Mouse (Mus musculus) embryonic facial prominence, embryonic 11.5 days (tissue): ENCODE measurements around the gene Herc2. TPM values are rescaled to one million over a fixed set of nuclear protein-coding genes. Genes with fewer than 3 reads are reported as not detected.

Source experiments
- ATAC-seq: fragments of 200-750 bp; cut with Nextera tagmentation; replicated peaks from 2 replicates; pipeline ENCODE4 v1.8.0; 2017; ENCODE audit warnings: low read depth; ENCODE audit not compliant: insufficient number of reproducible peaks, low FRiP score, low TSS enrichment
- DNase-seq: peaks from one replicate; pipeline ENCODE4 v3.0.0-alpha.2; 2015; ENCODE audit warnings: low spot score
- H3K27ac ChIP-seq: fragments of 300-500 bp; sonication (generic); replicated peaks from 2 replicates; pipeline ENCODE4 v1.5.1; 2014; ENCODE audit warnings: mild to moderate bottlenecking, low read depth, low read length, control low read depth
- H3K27me3 ChIP-seq: fragments of 300-500 bp; sonication (generic); 2 replicates; pipeline ENCODE4 v1.6.1; 2014; ENCODE audit warnings: mild to moderate bottlenecking, low read length, moderate library complexity, mixed read lengths; ENCODE audit not compliant: control insufficient read depth, insufficient read depth
- H3K36me3 ChIP-seq: fragments of 300-500 bp; sonication (generic); replicated peaks from 2 replicates; pipeline ENCODE4 v1.6.1; 2014; ENCODE audit warnings: low read depth, mild to moderate bottlenecking, low read length, moderate library complexity, mixed read lengths; ENCODE audit not compliant: control insufficient read depth, insufficient read depth
- H3K4me1 ChIP-seq: fragments of 300-500 bp; sonication (generic); 2 replicates; pipeline ENCODE4 v1.6.1; 2014; ENCODE audit warnings: low read length, mixed read lengths; ENCODE audit not compliant: control insufficient read depth, insufficient read depth
- H3K4me2 ChIP-seq: fragments of 300-500 bp; sonication (generic); 2 replicates; pipeline ENCODE4 v1.6.1; 2014; ENCODE audit warnings: low read depth, mild to moderate bottlenecking, control low read depth, low read length, moderate library complexity
- H3K4me3 ChIP-seq: fragments of 300-500 bp; sonication (generic); 2 replicates; pipeline ENCODE4 v1.5.1; 2014; ENCODE audit warnings: low read depth, low read length, control low read depth
- H3K9ac ChIP-seq: fragments of 300-500 bp; sonication (generic); replicated peaks from 2 replicates; pipeline ENCODE4 v1.6.1; 2014; ENCODE audit warnings: mild to moderate bottlenecking, control low read depth, low read length
- H3K9me3 ChIP-seq: fragments of 300-500 bp; sonication (generic); replicated peaks from 2 replicates; pipeline ENCODE4 v1.6.1; 2016; ENCODE audit warnings: mild to moderate bottlenecking, low read length, inconsistent platforms, mixed read lengths; ENCODE audit not compliant: control insufficient read depth
- WGBS: fragments of 180-500 bp; shearing (Covaris S2); extraction: QIAGEN DNeasy Blood & Tissue Kit; methylation state at CpG from one replicate; pipeline ENCODE4 v1.1.7; 2014; 5-methylcytosine and 5-hydroxymethylcytosine counted together
- polyA plus RNA-seq: library from polyadenylated mRNA; unstranded; fragments of >200 nt; fragmentation: Nextera tagmentation; extraction: Ambion mirVana; gene quantifications from 2 replicates; pipeline ENCODE4 v1.2.1, GENCODE M21; 2014

Gene Herc2
- polyA plus RNA-seq, 1 experiment from 2014 or later: 22.9 TPM

DNA sequence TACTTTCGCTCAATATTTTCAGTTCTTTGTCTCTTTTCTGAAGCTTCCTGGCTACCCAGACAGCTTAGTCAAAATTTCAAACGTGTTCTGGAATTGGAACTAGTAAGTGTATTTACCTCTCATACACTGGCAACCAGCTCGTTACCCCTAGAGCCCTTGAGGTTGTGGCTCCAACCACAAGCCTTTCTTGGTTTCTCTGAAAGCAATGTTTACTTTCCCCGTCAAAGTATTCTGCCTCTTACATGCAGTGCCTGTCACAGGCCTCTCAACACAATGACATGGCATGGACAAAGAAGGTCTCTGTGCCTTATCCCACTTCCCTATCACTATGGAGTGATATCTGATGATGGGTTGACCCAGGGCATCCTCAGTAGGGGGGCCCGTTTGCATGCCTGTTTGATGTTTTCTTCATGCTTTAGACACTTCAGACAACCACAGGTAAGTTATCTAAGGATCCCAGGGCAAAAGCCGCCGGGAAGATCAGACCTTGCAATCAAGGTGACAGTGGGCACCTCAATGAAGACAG is 31.5 kb upstream of the Herc2 start:
- peak overlapping the region; percentile 77 for H3K9ac ChIP-seq
- no peaks in the 10 kb centered on the region for H3K27me3 ChIP-seq
- H3K4me1 ChIP-seq: no peaks in the 10 kb centered on the region
- ATAC-seq: peak; percentile 2; the same call in 1 of the 2 replicates
- H3K36me3 ChIP-seq: no peaks in the 10 kb centered on the region
- no peak for DNase-seq
- peak overlapping the region; percentile 74 for H3K4me2 ChIP-seq
- no peaks in the 10 kb centered on the region for H3K9me3 ChIP-seq
- 40% methylated on average over 7 of the region's 7 CpGs for WGBS
- H3K4me3 ChIP-seq: peak overlapping the region; percentile 70
- H3K27ac ChIP-seq: no peak overlapping the region

DNA sequence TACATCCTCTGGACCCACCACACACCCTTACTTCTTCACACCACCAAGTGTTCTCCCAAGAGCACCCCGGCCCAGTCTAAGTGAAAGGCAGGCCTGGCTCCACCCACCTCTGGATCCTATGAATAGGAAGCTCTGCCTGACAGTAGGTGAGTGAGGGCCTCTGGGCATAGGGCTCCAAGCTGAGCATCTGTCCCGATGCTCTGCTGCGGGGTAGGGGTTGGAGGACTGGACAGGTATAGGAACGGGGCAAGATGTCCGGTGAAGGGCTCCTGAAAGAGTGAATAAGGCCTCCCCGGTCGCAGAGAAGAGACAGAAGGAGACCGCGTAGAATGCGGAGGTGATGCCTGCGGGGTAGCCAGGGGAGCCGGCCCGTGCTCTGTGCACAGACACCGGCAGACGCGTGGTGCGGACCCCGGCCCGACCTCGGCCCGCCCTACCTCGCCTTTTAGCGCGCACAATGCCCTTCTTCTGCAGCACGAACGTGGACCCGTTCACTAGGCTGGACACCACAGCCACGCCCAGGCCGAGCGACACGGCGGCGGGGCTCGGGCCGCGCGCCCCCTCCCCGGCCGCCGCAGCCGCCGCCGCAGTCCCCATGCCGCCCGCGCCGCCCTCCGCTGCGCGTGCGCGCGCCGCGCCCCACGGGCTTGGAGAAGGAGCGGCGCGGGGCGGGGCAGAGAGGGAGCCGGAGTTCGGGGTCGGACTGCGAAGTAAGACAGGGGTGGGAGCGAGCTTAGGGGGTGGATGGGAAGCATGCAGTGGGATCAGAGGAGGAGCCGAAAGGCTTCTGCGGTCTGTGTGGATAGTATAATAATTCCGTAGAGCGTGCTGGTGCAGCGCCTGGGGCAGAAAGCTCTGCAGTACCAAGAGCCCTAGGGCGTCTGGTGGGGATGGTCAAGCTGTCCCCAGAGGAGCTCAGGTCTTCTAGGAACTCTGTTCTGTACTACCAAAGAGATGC is 30.7 kb upstream of the Herc2 start:
- peak overlapping the region; percentile 70 for H3K4me3 ChIP-seq
- no peak overlapping the region for H3K27ac ChIP-seq
- no peaks in the 10 kb centered on the region for H3K36me3 ChIP-seq
- H3K27me3 ChIP-seq: no peaks in the 10 kb centered on the region
- no peaks in the 10 kb centered on the region for H3K9me3 ChIP-seq
- peak; percentile 94 for ATAC-seq
- DNase-seq: peak; percentile 87
- no peaks in the 10 kb centered on the region for H3K4me1 ChIP-seq
- H3K9ac ChIP-seq: peak overlapping the region; percentile 77
- peak overlapping the region; percentile 74 for H3K4me2 ChIP-seq
- WGBS: under 1% methylated on average over 54 of the region's 71 CpGs

DNA sequence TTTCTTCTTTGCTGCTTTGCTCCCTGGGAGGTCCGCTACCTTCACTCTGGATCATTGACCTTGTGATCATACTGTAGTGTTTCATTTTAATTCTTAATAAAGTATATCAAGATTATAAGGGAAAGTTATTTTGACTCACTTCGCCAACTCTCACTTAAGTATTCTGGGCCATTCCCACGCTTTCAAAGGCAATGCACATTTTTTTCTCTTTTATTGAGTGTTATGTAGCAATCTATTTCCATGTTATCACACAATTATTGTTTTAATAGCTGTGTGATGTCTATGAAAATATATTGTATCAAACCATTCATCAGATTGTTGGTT is 30.1 kb upstream of the Herc2 start, which contains the start of gene Nipa1:
Gene Nipa1, minus strand, starts transcription at position 25 of the 324 bp plus-strand sequence.
- DNase-seq (no peak), ATAC-seq (no peak)
- H3K27me3 ChIP-seq: no peaks in the 10 kb centered on the region
- no peaks in the 10 kb centered on the region for H3K4me1 ChIP-seq
- H3K4me3 ChIP-seq: peak within 1 kb of the TSS; percentile 70
- no peaks in the 10 kb centered on the region for H3K9me3 ChIP-seq
- peak within 1 kb of the TSS; percentile 74 for H3K4me2 ChIP-seq
- WGBS: 54% methylated on average over 3 of the region's 3 CpGs
- H3K9ac ChIP-seq: peak within 1 kb of the TSS; percentile 77
- H3K27ac ChIP-seq: no peak within 1 kb of the TSS
- no peaks in the 10 kb centered on the region for H3K36me3 ChIP-seq

DNA sequence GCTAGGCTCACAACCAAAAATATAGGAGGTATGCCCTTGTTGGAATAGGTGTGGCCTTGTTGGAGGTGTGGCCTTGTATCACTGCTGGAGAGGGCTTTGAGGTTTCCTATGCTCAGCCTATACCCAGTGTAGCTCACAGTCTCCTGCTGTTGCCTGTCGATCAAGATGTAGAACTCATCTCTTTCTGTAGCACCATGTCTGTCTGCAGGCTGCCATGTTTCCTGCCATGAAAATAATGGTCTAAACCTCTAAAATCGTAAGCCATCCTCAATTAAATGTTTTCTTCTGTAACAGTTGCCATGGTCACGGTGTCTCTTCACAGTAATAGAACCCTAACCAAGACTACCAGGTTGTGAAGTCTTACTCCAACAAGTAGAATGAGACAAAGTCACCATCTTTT is 26.4 kb upstream of the Herc2 start:
- DNase-seq (no peak), ATAC-seq (no peak)
- Histone ChIP-seq H3K9ac (no peak overlapping the region), H3K4me2 (no peak overlapping the region), H3K36me3 (no peaks in the 10 kb centered on the region), H3K27me3 (no peaks in the 10 kb centered on the region), H3K9me3 (no peaks in the 10 kb centered on the region), H3K4me1 (no peaks in the 10 kb centered on the region), H3K27ac (no peak overlapping the region), H3K4me3 (no peak overlapping the region)
- WGBS: 92% methylated on average over 3 of the region's 3 CpGs

DNA sequence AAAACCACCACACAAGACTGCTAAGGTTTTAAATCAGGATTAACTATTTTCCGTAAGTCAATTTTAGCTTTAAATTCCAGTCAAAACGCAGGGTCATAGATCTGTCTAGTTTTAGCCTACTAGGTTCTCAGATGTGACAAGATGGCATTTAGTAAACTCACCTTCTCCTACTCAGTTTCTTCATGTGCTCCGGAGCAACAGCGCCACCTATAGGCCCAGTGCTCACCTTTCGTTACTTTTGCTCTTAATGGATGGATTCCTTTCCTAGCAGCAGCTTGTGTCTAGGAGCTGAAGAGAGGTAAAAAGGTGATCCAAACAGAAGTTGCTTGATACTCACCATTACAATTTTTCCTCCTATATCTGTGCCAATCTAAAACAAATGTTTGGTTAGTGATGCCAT is 7.6 kb upstream of the Herc2 start:
- no peak overlapping the region for H3K9ac ChIP-seq
- H3K4me2 ChIP-seq: no peak overlapping the region
- 9% methylated on average over 5 of the region's 5 CpGs for WGBS
- H3K4me1 ChIP-seq: no peaks in the 10 kb centered on the region
- no peak overlapping the region for H3K4me3 ChIP-seq
- peak; percentile 73 for DNase-seq
- no peak for ATAC-seq
- H3K27ac ChIP-seq: no peak overlapping the region
- no peaks in the 10 kb centered on the region for H3K36me3 ChIP-seq
- no peaks in the 10 kb centered on the region for H3K27me3 ChIP-seq
- H3K9me3 ChIP-seq: no peaks in the 10 kb centered on the region

DNA sequence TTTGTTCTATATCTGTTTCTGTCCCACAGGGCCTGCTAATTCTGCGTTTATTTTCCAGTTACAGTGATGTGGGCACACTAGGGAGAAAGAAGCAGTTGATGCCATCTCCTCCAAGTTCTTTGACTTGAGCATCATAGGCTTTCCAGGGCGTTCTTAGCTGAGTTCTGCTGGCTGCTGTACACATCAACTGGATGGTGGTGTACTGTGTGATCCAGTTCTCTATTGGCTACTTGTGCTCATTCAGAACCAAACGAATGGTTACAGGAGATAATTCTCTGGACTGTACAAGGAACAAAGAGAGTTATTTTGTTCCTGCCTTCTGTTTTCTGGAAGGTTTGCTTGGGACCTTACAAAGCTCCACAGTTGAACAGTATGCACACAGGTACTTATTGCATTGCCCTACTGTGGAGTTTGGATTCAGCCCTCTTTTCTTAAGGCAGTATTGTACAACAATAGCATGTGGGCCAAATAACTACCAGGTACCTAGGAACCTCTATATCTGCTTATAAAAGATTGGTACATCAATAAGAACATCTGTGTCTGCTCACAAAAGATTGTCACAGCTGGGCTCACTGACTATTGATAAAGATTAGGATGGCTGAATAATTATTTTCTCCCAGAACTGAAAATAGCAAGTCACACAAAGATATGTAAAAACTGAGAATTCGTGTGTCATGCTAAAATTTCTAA is 6.3 kb upstream of the Herc2 start:
- Histone ChIP-seq H3K4me1 (no peaks in the 10 kb centered on the region), H3K36me3 (no peaks in the 10 kb centered on the region), H3K9ac (no peak overlapping the region), H3K27me3 (no peaks in the 10 kb centered on the region), H3K4me3 (no peak overlapping the region), H3K9me3 (no peaks in the 10 kb centered on the region), H3K27ac (no peak overlapping the region), H3K4me2 (no peak overlapping the region)
- 64% methylated on average over 4 of the region's 4 CpGs for WGBS
- ATAC-seq: no peak
- DNase-seq: no peak

DNA sequence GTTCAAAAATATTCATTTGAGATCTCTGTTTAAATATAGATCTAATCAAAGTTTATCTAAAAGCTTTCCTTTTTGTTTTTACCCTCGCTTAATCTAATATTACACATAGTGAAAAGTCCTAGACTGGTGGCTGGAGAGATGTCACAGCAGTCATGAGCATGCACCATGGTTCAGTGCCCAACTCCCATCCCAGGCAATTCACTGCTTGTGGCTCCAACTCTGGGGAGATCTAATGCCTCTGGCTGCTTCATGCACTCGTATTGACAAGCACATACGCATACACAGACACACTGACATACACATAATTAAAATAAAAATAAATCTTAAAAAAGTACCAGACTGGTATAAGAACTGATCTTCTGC is 5.7 kb upstream of the Herc2 start:
- no peaks in the 10 kb centered on the region for H3K36me3 ChIP-seq
- WGBS: 83% methylated on average over 3 of the region's 3 CpGs
- no peak overlapping the region for H3K9ac ChIP-seq
- H3K4me3 ChIP-seq: no peak overlapping the region
- no peak overlapping the region for H3K27ac ChIP-seq
- no peaks in the 10 kb centered on the region for H3K9me3 ChIP-seq
- ATAC-seq (no peak), DNase-seq (no peak)
- H3K4me2 ChIP-seq: no peak overlapping the region
- no peaks in the 10 kb centered on the region for H3K27me3 ChIP-seq
- H3K4me1 ChIP-seq: no peaks in the 10 kb centered on the region

DNA sequence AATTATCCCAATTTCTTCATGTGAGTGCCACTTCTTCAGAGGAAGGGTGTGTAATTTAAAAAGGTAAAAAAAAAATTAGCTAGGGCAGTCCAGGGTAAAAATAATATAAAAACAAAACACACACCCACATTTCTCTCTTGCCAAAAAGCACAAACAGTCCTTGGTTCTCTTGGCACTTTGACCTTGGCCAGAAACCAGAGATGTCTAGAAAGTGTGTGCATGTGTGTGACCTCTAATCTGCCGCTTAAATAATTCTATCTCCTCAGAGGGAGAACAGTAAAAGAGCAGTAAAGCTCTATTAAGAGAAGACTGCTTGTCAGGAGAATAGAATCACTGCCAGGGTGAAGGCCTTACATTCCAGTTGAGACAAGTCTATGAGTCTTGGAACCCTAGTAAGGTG is 2.8 kb upstream of the Herc2 start:
- WGBS: 73% methylated on average over 1 of the region's 1 CpGs
- Histone ChIP-seq H3K27ac (no peak overlapping the region), H3K4me1 (no peaks in the 10 kb centered on the region), H3K9me3 (no peaks in the 10 kb centered on the region), H3K9ac (no peak overlapping the region), H3K36me3 (no peaks in the 10 kb centered on the region; the same call in 1 of the 2 replicates), H3K27me3 (no peaks in the 10 kb centered on the region), H3K4me3 (no peak overlapping the region), H3K4me2 (no peak overlapping the region)
- no peak for ATAC-seq
- DNase-seq: no peak
